In the genomic region with DNA sequence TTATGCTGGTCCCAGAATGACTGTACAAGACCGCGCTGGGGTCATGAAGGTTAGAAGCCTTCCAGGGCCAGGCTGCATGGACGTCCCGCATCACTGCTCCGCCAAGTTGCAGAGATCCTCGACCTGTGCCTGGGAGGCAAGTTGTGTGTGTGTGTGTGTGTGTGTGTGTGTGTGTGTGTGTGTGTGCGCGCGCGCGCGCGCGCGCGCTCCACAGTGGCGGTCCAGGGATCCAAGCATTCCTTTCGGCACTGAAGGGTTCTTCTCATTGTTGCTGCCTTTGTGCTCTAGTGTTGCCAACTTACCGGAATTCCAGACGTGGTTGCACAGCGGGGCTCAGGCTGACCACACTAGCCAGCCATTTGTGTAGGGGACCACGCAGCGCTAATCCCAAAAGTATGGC, we compare ENCODE assay signal across 9 mouse cellular contexts. TPM values are rescaled to one million over a fixed set of nuclear protein-coding genes. Genes with fewer than 3 reads are reported as not detected.
A peak's percentile ranks its signal among the peaks of the same experiment; 100 is the strongest.
DNase-seq lines count a peak whose midpoint lies in the region; ATAC-seq and TF ChIP-seq lines count a peak whose summit lies in the region.
"Had no signal": no experiment of that assay in that cellular context is flagged by ENCODE, and none has a peak within 500 bp of the region (broad histone marks: within the 10 kb centered on the region; RNA-seq: fewer than 3 reads in every experiment).

No protein-coding gene starts in this region.

- no peaks in the 10 kb centered on the region for H3K9me3 ChIP-seq in E14TG2a.4 (ENCODE audit: low read length)
- H3K9me3 ChIP-seq in intestine, embryonic 15.5 days, result no peaks in the 10 kb centered on the region
- no peaks in the 10 kb centered on the region for H3K9me3 ChIP-seq in lung, embryonic 15.5 days

- peaks cover 79% of the 10 kb centered on the region for H3K4me1 ChIP-seq in E14TG2a.4 (replicated peaks; ENCODE audit: low read depth, low read length)
- H3K4me1 ChIP-seq in intestine, embryonic 15.5 days (replicated peaks), result peaks cover 18% of the 10 kb centered on the region
- H3K4me1 ChIP-seq in lung, embryonic 15.5 days, result peaks cover 37% of the 10 kb centered on the region

- H3K4me3 ChIP-seq in E14TG2a.4 (replicated peaks; ENCODE audit: low read length), result peak overlapping the region; percentile 74
- H3K4me3 ChIP-seq in intestine, embryonic 15.5 days (replicated peaks), result peak overlapping the region; percentile 62; the same call in 1 of the 2 replicates
- H3K4me3 ChIP-seq in lung, embryonic 15.5 days, result peak overlapping the region; percentile 31

- no peak for TF ChIP-seq CTCF in E14TG2a.4 (conservative IDR thresholded peaks at IDR 0.05; ENCODE audit: low read length)

- H3K9ac ChIP-seq in intestine, embryonic 15.5 days, result no peak overlapping the region
- no peak overlapping the region for H3K9ac ChIP-seq in lung, embryonic 15.5 days

- WGBS in intestine, embryonic 15.5 days, result under 1% methylated on average over 23 of the region's 23 CpGs
- 2% methylated on average over 12 of the region's 23 CpGs for WGBS in lung, embryonic 15.5 days

- H3K27me3 ChIP-seq in E14TG2a.4 (ENCODE audit: insufficient read depth, low read length), result peaks cover 40% of the 10 kb centered on the region
- H3K27me3 ChIP-seq in intestine, embryonic 15.5 days (replicated peaks), result peaks cover 41% of the 10 kb centered on the region
- peaks cover 69% of the 10 kb centered on the region for H3K27me3 ChIP-seq in lung, embryonic 15.5 days

- peak overlapping the region; percentile 100 for H3K4me2 ChIP-seq in intestine, embryonic 15.5 days (replicated peaks)
- peak overlapping the region; percentile 53 for H3K4me2 ChIP-seq in lung, embryonic 15.5 days

- no peak for ATAC-seq in intestine, embryonic 15.5 days
- no peak for ATAC-seq in lung, embryonic 15.5 days (ENCODE audit: borderline replicate concordance, extremely low read depth, low FRiP score, low TSS enrichment)
- ATAC-seq in megakaryocyte-erythroid progenitor cell, adult 5-6 weeks (replicated peaks; ENCODE audit: low FRiP score, low TSS enrichment, poor library complexity, severe bottlenecking), result no peak

- no peak overlapping the region for H3K27ac ChIP-seq in intestine, embryonic 15.5 days
- no peak overlapping the region for H3K27ac ChIP-seq in lung, embryonic 15.5 days
- H3K27ac ChIP-seq: macrophage had no signal

- H3K36me3 ChIP-seq in E14TG2a.4 (ENCODE audit: insufficient read depth, low read length), result no peaks in the 10 kb centered on the region
- no peaks in the 10 kb centered on the region for H3K36me3 ChIP-seq in intestine, embryonic 15.5 days
- H3K36me3 ChIP-seq in lung, embryonic 15.5 days, result no peaks in the 10 kb centered on the region

- peak; percentile 62 for DNase-seq in embryo, embryonic 10.5 days (ENCODE audit: low spot score)
- DNase-seq in urinary bladder, postnatal 10 days (ENCODE audit: low spot score), result no peak
- DNase-seq in right cerebral cortex, postnatal 14 days, result no peak
- no peak for DNase-seq in layer of hippocampus, adult 8-10 months (ENCODE audit: low spot score in 2 of 2)

RNA-seq across cellular contexts. Expression of gene Lrp2, which starts 2.0 kb away (rescaled TPM):
- polyA plus RNA-seq in intestine, embryonic 15.5 days (2015; fragmentation: Nextera tagmentation; extraction: Ambion mirVana), result 2.1 and 2.3 TPM in 2 replicates
- 0.38 and 0.87 TPM in 2 replicates for polyA plus RNA-seq in lung, embryonic 15.5 days (2015; fragmentation: Nextera tagmentation; extraction: Ambion mirVana)
- total RNA-seq in layer of hippocampus, adult 8-10 months (2022), result 1 to 10 TPM in 1 of 4 experiments, under 1 TPM in 3; 0.45 to 1.0 (median 0.66) TPM
- total RNA-seq in megakaryocyte-erythroid progenitor cell, adult 5-6 weeks (2014; fragmentation: Nextera tagmentation), result not detected in 2 replicates
- total RNA-seq in megakaryocyte-erythroid progenitor cell, adult 5-6 weeks (2017), result not detected in 2 replicates
- polyA plus RNA-seq: macrophage had no signal

RNA-seq across cellular contexts. Expression of gene Bbs5, which starts 59.1 kb away (rescaled TPM):
- 10.4 and 15.8 TPM in 2 replicates for polyA plus RNA-seq in intestine, embryonic 15.5 days (2015; fragmentation: Nextera tagmentation; extraction: Ambion mirVana)
- polyA plus RNA-seq in lung, embryonic 15.5 days (2015; fragmentation: Nextera tagmentation; extraction: Ambion mirVana), result 14.2 and 17.3 TPM in 2 replicates
- 10 to 100 TPM; 26.4 to 33.3 (median 30.0) TPM for total RNA-seq in layer of hippocampus, adult 8-10 months (2022)
- total RNA-seq in megakaryocyte-erythroid progenitor cell, adult 5-6 weeks (2014; fragmentation: Nextera tagmentation), result 1.4 and 4.1 TPM in 2 replicates
- 1.6 and 8.2 TPM in 2 replicates for total RNA-seq in megakaryocyte-erythroid progenitor cell, adult 5-6 weeks (2017)
